Mouse (Mus musculus) myocyte (in vitro differentiated cells): Measurements from ENCODE around the gene Olfr995. TPM values are rescaled to one million over a fixed set of nuclear protein-coding genes. Genes with fewer than 3 reads are reported as not detected.

Experiments
- H3K27me3 ChIP-seq: one replicate; pipeline ENCODE4 v1.6.1; 2011; ENCODE audit not compliant: control insufficient read depth, insufficient read depth, insufficient read length
- H3K36me3 ChIP-seq: one replicate; pipeline ENCODE4 v1.6.1; 2011; ENCODE audit not compliant: control insufficient read depth, insufficient read depth
- H3K4me2 ChIP-seq: one replicate; pipeline ENCODE4 v1.6.1; 2011; ENCODE audit warnings: low read depth, control low read depth
- H3K4me3 ChIP-seq: one replicate; pipeline ENCODE4 v1.5.1; 2011; ENCODE audit warnings: mild to moderate bottlenecking, control low read depth, moderate library complexity
- H3K79me2 ChIP-seq: one replicate; pipeline ENCODE4 v1.6.1; 2011; ENCODE audit not compliant: control insufficient read depth, insufficient read depth
- H3ac ChIP-seq: one replicate; pipeline ENCODE4 v1.6.1; 2011; ENCODE audit not compliant: control insufficient read depth, insufficient read length
- CEBPB ChIP-seq: IDR thresholded peaks from 2 replicates; pipeline ENCODE4 v1.6.1; 2011; ENCODE audit warnings: mild to moderate bottlenecking, moderate library complexity; ENCODE audit not compliant: poor library complexity, insufficient read depth, severe bottlenecking
- E2F4 ChIP-seq: IDR thresholded peaks from one replicate; pipeline ENCODE4 v1.6.1; 2011; ENCODE audit warnings: mild to moderate bottlenecking, control low read depth, moderate library complexity; ENCODE audit not compliant: insufficient read depth
- MAX ChIP-seq: IDR thresholded peaks from one replicate; pipeline ENCODE4 v1.6.1; 2011; ENCODE audit warnings: low read depth, mild to moderate bottlenecking, control low read depth
- MYOD1 ChIP-seq, 3 experiments: IDR thresholded peaks; one replicate each; pipeline ENCODE4 v1.6.1; 2011; ENCODE audit warnings: control low read depth in 2 of 3, low read depth in 2 of 3, mild to moderate bottlenecking in 2 of 3, moderate library complexity in 1 of 3; ENCODE audit not compliant: insufficient read length in 2 of 3, control insufficient read depth in 1 of 3
- MYOG ChIP-seq, 3 experiments: IDR thresholded peaks; one replicate each; pipeline ENCODE4 v1.6.1; 2011; ENCODE audit warnings: control low read depth in 2 of 3, low read depth in 2 of 3, mild to moderate bottlenecking in 2 of 3; ENCODE audit not compliant: insufficient read length in 2 of 3, control insufficient read depth in 1 of 3, insufficient read depth in 1 of 3
- POLR2A ChIP-seq: IDR thresholded peaks from one replicate; pipeline ENCODE4 v1.6.1; 2011; ENCODE audit warnings: low read depth, mild to moderate bottlenecking, control low read depth, moderate library complexity; ENCODE audit not compliant: insufficient read length
- POLR2AphosphoS2 ChIP-seq: IDR thresholded peaks from one replicate; pipeline ENCODE4 v1.6.1; 2011; ENCODE audit warnings: low read depth, control low read depth; ENCODE audit not compliant: insufficient read length
- REST ChIP-seq: IDR thresholded peaks from one replicate; pipeline ENCODE4 v1.6.1; 2011; ENCODE audit warnings: mild to moderate bottlenecking, control low read depth, moderate library complexity; ENCODE audit not compliant: insufficient read depth, insufficient read length
- SRF ChIP-seq: IDR thresholded peaks from one replicate; pipeline ENCODE4 v1.6.1; 2011; ENCODE audit warnings: low read depth; ENCODE audit not compliant: control insufficient read depth, insufficient read length
- TCF12 ChIP-seq: IDR thresholded peaks from one replicate; pipeline ENCODE4 v1.6.1; 2011; ENCODE audit warnings: mild to moderate bottlenecking, control low read depth; ENCODE audit not compliant: poor library complexity, insufficient read depth, severe bottlenecking
- TCF3 ChIP-seq: IDR thresholded peaks from one replicate; pipeline ENCODE4 v1.6.1; 2011; ENCODE audit warnings: low read depth, control low read depth; ENCODE audit not compliant: insufficient read length
- USF1 ChIP-seq: IDR thresholded peaks from one replicate; pipeline ENCODE4 v1.6.1; 2011; ENCODE audit warnings: low read depth, mild to moderate bottlenecking, control low read depth, moderate library complexity
- polyA plus RNA-seq: library from polyadenylated mRNA; unstranded; fragments of >200 nt; fragmentation: generic; extraction: Trizol; gene quantifications from one replicate; pipeline ENCODE4 v1.2.1, GENCODE M21; 2012; ENCODE audit warnings: missing spikeins

The Olfr995 gene
- polyA plus RNA-seq, 1 experiment: not detected

GRCm38 (mm10) chr2:85425893-85426292 is 17.5 kb downstream of the Olfr995 start:
- no peak overlapping the region for H3K4me3 ChIP-seq
- no peak overlapping the region for H3K4me2 ChIP-seq
- H3K27me3 ChIP-seq: no peaks in the 10 kb centered on the region
- no peaks in the 10 kb centered on the region for H3K79me2 ChIP-seq
- H3K36me3 ChIP-seq: no peaks in the 10 kb centered on the region
- TF ChIP-seq REST: no peak
- TF ChIP-seq MYOG (IDR thresholded peaks at IDR 0.05; ENCODE audit: control insufficient read depth in 1 of 3, insufficient read depth in 1 of 3, insufficient read length in 2 of 3, low read depth in 2 of 3): no peak
- no peak for TF ChIP-seq E2F4
- no peak for TF ChIP-seq POLR2A
- TF ChIP-seq MYOD1 (IDR thresholded peaks at IDR 0.05; ENCODE audit: control insufficient read depth in 1 of 3, insufficient read length in 2 of 3, low read depth in 2 of 3): no peak
- TF ChIP-seq TCF3: no peak
- TF ChIP-seq TCF12: no peak
- TF ChIP-seq SRF: no peak
- no peak overlapping the region for H3ac ChIP-seq

GRCm38 (mm10) chr2:85414777-85415176 is 28.7 kb downstream of the Olfr995 start, which contains the start of gene Olfr993:
TSS of gene Olfr993 (minus strand) at chr2:85414877.
- no peak within 1 kb of the TSS for H3K4me3 ChIP-seq
- H3K4me2 ChIP-seq: no peak within 1 kb of the TSS
- no peaks in the 10 kb centered on the region for H3K79me2 ChIP-seq
- H3ac ChIP-seq: no peak within 1 kb of the TSS
- H3K36me3 ChIP-seq: no peaks in the 10 kb centered on the region
- TF ChIP-seq POLR2AphosphoS2 (no peak), SRF (no peak), POLR2A (no peak), MYOG (IDR thresholded peaks at IDR 0.05; ENCODE audit: control insufficient read depth in 1 of 3, insufficient read depth in 1 of 3, insufficient read length in 2 of 3, low read depth in 2 of 3) (no peak), USF1 (no peak), TCF3 (no peak), MAX (no peak), CEBPB (no peak), TCF12 (no peak), MYOD1 (IDR thresholded peaks at IDR 0.05; ENCODE audit: control insufficient read depth in 1 of 3, insufficient read length in 2 of 3, low read depth in 2 of 3) (no peak), REST (no peak), E2F4 (no peak)
- H3K27me3 ChIP-seq: no peaks in the 10 kb centered on the region

- Histone ChIP-seq H3K4me2 (no peak within 1 kb of the TSS), H3K27me3 (no peaks in the 10 kb centered on the region)
Measured at GRCm38 (mm10) chr2:85409369-85409768, 34.1 kb downstream of the Olfr995 start, which contains the start of gene Olfr992. TSS of gene Olfr992 (minus strand) at chr2:85409469.

More at GRCm38 (mm10) chr2:85409369-85409768, 34.1 kb downstream of the Olfr995 start, which contains the start of gene Olfr992:
- H3K79me2 ChIP-seq: no peaks in the 10 kb centered on the region
- TF ChIP-seq MYOD1 (IDR thresholded peaks at IDR 0.05; ENCODE audit: control insufficient read depth in 1 of 3, insufficient read length in 2 of 3, low read depth in 2 of 3): no peak
- TF ChIP-seq USF1: no peak
- no peak for TF ChIP-seq MAX
- TF ChIP-seq E2F4: no peak
- TF ChIP-seq TCF12: no peak
- TF ChIP-seq TCF3: no peak
- no peak for TF ChIP-seq CEBPB
- TF ChIP-seq POLR2A: no peak
- TF ChIP-seq POLR2AphosphoS2: no peak
- no peak for TF ChIP-seq MYOG (IDR thresholded peaks at IDR 0.05; ENCODE audit: control insufficient read depth in 1 of 3, insufficient read depth in 1 of 3, insufficient read length in 2 of 3, low read depth in 2 of 3)
- H3K4me3 ChIP-seq: no peak within 1 kb of the TSS
- no peak within 1 kb of the TSS for H3ac ChIP-seq
- H3K36me3 ChIP-seq: no peaks in the 10 kb centered on the region

Other genes with a start within 250 kb of the Olfr995 start
- gene Lrrc55, start 246.4 kb downstream of the Olfr995 start, polyA plus RNA-seq: 0.04 TPM
- not detected for gene Olfr987, start 104.3 kb downstream of the Olfr995 start, polyA plus RNA-seq
- gene Olfr988, start 80.4 kb downstream of the Olfr995 start, polyA plus RNA-seq: not detected
- not detected for gene Olfr992, start 34.2 kb downstream of the Olfr995 start, polyA plus RNA-seq
- gene Olfr993, start 28.8 kb downstream of the Olfr995 start, polyA plus RNA-seq: not detected
- gene Olfr994, start 7.2 kb downstream of the Olfr995 start, polyA plus RNA-seq: not detected
- gene 4833423E24Rik, start 75.4 kb upstream of the Olfr995 start, polyA plus RNA-seq: not detected
- gene Olfr996, start 135.6 kb upstream of the Olfr995 start, polyA plus RNA-seq: not detected
- not detected for gene Olfr998, start 145.3 kb upstream of the Olfr995 start, polyA plus RNA-seq
- gene Olfr1000, start 168.3 kb upstream of the Olfr995 start, polyA plus RNA-seq: not detected
- not detected for gene Olfr1002, start 207.1 kb upstream of the Olfr995 start, polyA plus RNA-seq
- gene Olfr154, start 220.8 kb upstream of the Olfr995 start, polyA plus RNA-seq: not detected
- not detected for gene Olfr1006, start 235.1 kb upstream of the Olfr995 start, polyA plus RNA-seq
- not detected for gene Olfr1008, start 245.8 kb upstream of the Olfr995 start, polyA plus RNA-seq